Mouse (Mus musculus) gastrocnemius, adult 2 months (tissue): Measurements from ENCODE around the gene Gm17387. TPM values are rescaled to one million over a fixed set of nuclear protein-coding genes. Genes with fewer than 3 reads are reported as not detected.

Source experiments
- DNase-seq: peaks from one replicate; pipeline ENCODE4 v3.0.0; 2022
- H3K27ac ChIP-seq: fragments of 200-600 bp; 2 replicates; pipeline ENCODE4 v1.8.1; 2022; ENCODE audit warnings: mild to moderate bottlenecking
- H3K4me3 ChIP-seq: fragments of 200-600 bp; 2 replicates; pipeline ENCODE4 v1.8.1; 2022; ENCODE audit warnings: mild to moderate bottlenecking, moderate library complexity
- CTCF ChIP-seq: fragments of 200-600 bp; IDR thresholded peaks from 2 replicates; pipeline ENCODE4 v1.8.1; 2022; ENCODE audit warnings: antibody characterized with exemption, mild to moderate bottlenecking, moderate library complexity
- intact Hi-C: fragments of 180-260 bp; cut with DNase I; formaldehyde crosslinking; loops from one replicate; pipeline ENCODE4 v1.15.1; 2025
- total RNA-seq, 2 experiments: library from RNA; stranded (reverse); gene quantifications; 2 replicates each; pipeline ENCODE4 v1.2.3; 2021

The Gm17387 gene
- total RNA-seq, 2 experiments from 2014 or later = not detected

DNA sequence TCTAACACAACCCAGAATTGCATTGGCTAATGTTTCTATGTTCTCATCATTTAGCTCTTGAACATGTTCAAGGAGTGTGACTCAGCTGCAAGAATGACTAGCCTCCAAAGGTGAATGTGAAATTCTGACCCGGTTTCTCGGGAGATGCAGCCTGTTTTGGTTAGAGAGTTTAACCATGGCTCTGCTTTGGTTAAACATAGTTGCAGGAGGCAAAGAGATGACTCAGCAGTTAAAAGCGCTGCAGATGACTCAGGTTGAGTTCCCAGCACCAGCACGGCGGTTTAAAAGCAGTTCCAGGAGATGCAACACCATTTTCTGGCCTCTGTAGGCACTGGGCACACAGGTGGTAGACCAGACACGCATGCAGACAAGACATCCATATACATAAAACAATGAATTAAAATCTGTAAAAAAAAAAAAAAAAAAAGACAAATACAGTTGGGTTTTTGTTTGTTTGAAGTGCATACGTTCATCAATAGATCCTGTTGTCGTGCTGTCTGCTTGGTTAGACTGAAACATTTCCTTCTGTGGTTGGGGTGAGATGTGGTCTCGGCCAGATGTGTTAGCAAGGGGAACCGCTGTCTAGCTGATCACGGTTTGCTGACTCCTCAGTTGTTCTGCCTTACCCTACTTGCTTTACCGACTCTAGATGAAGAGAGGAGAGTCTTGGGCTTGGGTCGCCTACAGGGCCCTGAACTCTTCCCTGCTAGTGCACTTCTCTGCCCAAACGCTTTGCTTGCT is 29.8 kb downstream of the Gm17387 start:
- no peak for TF ChIP-seq CTCF
- intact Hi-C loops = no loop called here
- no peak overlapping the region for H3K4me3 ChIP-seq
- no peak overlapping the region for H3K27ac ChIP-seq
- no peak for DNase-seq

DNA sequence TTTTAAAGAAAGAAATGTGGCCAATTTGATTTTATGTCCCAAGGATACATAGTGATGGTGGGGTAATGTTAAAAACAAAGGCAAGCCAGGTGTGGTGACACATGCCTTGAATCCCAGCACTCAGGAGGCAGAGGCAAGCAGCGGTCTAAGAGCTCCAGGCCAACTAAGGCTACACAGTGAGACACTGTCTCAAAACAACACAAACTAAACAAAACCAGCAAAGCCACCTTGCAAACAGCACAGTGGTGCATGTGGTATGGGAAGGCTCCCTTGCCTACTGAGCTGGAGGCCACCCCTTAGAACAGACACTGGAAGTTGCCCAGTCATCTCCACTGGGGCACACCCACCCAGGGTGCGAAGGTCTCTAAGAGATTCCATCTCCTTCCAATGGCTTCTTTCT is 31.0 kb downstream of the Gm17387 start:
- no peak for TF ChIP-seq CTCF
- no peak for DNase-seq
- no peak overlapping the region for H3K27ac ChIP-seq
- H3K4me3 ChIP-seq = peak overlapping the region; percentile 70
- intact Hi-C loops = no loop called here

DNA sequence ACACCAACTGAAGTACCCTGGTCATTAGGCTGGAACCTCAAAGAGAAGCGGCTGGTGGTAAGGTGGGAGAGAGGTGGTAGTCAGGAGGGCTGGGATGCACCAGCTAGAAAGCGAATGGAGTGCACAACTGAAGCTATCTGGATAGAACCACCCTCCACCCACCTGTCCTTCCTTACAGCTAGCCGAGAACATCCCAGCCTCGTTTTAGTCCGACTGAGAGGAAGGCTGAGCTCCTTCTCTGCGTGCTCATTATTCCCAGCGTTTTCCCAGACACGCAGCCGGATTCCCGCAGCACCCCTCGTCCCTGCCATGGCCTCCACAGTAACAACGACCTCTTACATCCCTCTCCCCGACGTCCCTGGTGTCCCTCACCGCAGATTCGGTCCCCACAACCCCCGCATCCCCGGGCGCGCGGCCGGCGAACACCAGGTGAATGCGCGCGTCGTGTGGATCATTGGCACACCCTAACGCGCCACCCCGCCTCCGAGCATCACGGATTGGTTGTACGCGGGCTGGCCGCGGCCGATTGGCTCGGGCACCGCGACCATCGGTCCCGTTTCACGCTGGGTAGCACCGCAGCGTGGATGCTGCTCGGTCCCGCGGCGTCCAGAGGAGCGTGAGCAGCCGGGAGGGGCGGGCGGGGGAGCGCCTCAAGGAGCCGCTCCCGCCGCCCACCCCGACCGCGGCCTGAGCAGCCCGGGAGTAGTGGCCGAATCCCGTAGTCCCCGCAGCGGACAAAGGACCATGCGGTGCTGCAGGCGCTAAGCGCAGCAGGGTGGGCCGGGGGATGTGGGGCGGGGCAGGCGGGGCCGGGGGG is 31.7 kb downstream of the Gm17387 start, which contains the start of gene B4galnt4:
B4galnt4 (plus strand) TSS at position 679 of the 817 bp plus-strand sequence.
- TF ChIP-seq CTCF = no peak
- DNase-seq = peak; percentile 76
- peak within 1 kb of the TSS; percentile 70 for H3K4me3 ChIP-seq
- intact Hi-C loops = no loop called here
- no peak within 1 kb of the TSS for H3K27ac ChIP-seq

DNA sequence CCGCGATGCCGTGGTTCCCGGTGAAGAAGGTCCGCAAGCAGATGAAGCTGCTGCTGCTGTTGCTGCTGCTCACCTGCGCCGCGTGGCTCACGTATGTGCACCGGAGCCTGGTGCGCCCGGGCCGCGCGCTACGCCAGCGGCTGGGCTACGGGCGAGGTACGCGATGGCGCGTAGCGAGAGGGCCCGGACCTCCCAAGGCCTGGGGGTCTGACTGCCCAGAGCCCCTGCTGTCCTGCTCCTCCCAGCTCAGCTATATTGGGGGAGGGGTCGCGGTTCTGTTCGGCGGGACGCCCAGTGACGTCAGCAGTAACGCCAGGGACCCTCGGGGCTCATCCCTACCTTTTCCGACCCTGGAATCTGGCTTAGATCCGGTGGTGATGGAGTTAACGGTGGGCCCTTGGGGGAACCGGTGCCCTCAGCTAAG is 32.4 kb downstream of the Gm17387 start:
- no peak overlapping the region for H3K27ac ChIP-seq
- TF ChIP-seq CTCF = no peak
- intact Hi-C loops = no loop called here
- peak overlapping the region; percentile 70 for H3K4me3 ChIP-seq
- DNase-seq = no peak

DNA sequence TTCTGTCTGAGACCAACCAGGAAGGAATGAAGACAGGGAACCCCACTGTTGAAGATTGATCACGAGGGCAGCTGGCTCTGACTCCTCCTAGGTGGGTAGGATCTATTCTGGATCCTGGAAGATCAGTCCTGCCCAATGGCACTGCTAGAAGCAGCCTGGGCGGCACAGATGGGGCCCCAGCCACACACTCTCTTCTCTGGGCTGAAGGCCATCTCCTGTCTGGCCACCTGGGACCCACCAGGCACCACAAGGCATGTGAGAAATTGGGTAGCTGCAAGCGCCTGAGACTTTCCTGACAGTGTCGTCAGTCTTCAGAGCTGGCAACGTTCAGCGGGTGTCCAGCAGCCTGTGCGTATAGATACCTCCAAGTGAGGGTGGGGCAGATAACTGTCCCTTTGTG is 33.6 kb downstream of the Gm17387 start:
- intact Hi-C loops = no loop called here
- H3K27ac ChIP-seq = no peak overlapping the region
- TF ChIP-seq CTCF = no peak
- H3K4me3 ChIP-seq = no peak overlapping the region
- no peak for DNase-seq

DNA sequence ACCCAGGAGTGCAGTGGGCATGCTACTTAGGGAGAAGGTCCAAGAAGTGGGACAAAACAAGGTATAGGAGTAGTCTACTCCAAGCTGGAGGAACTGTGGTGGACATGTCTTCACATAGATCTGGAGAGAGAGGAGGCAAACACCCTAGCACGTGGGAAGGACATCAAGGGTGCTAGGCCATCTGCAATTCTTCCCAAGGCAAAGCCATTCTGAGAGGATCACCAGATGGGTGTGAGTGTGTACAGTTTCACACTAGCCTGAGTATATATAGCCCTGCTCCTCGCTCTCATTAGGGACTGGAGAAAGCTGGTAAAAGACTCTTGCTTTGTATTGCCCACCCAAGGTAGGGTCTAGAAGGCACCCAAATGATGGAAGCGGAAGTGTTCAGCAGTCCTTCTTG is 34.4 kb downstream of the Gm17387 start:
- intact Hi-C loops = no loop called here
- TF ChIP-seq CTCF = no peak
- no peak overlapping the region for H3K4me3 ChIP-seq
- no peak overlapping the region for H3K27ac ChIP-seq
- no peak for DNase-seq

DNA sequence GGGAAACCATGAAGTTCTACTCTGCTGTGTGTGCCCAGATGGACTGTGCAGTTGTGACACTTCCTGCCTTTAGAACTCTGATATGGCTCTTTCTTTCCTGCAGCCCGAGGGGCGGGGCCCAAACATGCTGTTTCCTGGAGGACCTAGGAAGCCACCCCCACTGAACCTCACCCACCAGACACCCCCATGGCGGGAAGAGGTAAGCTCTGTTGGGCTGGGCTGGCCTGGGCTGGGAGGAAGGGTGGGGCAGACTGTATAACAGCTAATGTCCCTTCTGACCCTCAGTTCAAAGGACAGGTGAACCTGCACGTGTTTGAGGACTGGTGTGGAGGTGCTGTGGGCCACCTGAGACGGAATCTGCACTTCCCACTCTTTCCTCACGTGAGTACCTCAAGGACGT is 35.2 kb downstream of the Gm17387 start:
- H3K27ac ChIP-seq = no peak overlapping the region
- no peak for TF ChIP-seq CTCF
- intact Hi-C loops = no loop called here
- H3K4me3 ChIP-seq = no peak overlapping the region
- DNase-seq = no peak

DNA sequence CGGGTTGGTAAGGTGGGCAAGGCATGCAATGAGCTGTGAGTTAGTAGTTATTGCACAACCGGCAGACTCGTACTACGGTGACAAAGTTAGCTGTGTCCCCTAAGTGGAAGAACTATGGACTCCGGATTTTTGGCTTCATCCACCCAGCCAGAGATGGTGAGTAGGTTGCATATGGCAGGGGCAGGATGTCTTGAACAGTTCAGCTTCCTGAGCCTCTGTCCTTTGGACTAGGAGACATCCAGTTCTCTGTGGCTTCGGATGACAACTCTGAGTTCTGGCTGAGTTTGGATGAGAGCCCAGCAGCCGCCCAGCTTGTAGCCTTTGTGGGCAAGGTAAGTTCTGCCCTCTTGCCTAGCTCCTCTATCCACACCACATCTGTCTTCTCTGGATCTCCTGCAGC is 35.6 kb downstream of the Gm17387 start:
- no peak for TF ChIP-seq CTCF
- intact Hi-C loops = no loop called here
- no peak overlapping the region for H3K4me3 ChIP-seq
- no peak overlapping the region for H3K27ac ChIP-seq
- no peak for DNase-seq

DNA sequence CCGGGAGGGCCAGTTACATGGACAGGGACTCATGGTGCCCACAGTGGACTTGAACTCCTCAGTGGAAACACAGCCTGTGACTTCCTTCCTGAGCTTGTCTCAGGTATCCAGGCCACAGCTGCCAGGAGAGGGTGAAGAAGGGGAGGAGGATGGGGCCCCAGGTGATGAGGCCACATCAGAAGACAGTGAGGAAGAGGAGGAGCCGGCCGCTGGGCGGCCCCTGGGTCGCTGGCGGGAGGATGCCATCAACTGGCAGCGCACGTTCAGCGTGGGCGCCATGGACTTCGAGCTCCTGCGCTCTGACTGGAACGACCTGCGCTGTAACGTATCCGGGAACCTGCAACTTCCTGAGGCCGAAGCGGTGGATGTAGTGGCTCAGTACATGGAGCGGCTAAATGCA is 39.4 kb downstream of the Gm17387 start:
- intact Hi-C loops = no loop called here
- DNase-seq = no peak
- no peak for TF ChIP-seq CTCF
- Histone ChIP-seq H3K27ac (no peak overlapping the region), H3K4me3 (no peak overlapping the region)

DNA sequence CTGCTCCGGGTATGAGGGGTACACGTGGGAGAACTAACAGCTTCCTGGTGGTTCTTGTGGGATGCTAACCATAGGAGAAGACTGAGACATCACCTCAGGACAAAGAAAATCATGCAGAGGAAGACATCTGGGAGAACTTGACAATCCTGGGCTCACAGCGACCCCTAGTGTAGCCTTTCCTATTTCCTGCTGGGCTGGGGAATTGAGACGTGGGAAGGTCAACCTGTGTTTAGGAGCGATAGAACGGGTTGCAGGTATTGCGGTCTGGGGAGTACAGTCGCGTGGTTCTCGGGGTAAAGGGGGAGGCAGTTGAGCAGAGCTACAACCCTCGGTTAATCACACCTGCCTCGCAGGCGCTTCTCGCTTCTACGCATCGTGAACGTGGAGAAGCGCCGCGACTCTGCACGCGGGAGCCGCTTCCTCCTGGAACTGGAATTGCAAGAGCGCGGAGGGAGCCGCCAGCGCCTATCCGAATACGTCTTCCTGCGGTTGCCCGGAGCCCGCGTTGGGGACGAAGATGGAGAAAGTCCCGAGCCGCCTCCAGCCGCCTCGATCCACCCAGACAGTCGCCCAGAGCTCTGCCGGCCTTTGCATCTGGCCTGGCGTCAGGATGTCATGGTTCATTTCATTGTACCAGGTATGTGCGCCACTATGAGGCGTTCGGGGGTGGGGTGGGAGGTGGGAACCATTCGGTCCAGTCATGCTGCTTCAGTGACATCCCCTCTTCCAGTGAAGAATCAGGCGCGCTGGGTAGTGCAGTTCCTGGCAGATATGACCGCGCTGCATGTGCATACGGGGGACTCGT is 41.3 kb downstream of the Gm17387 start:
- intact Hi-C loops = loop anchor here (5.0 kb wide), 1 partner anchor 107 kb away; no protein-coding TSS in a partner anchor
- no peak overlapping the region for H3K27ac ChIP-seq
- H3K4me3 ChIP-seq = peak overlapping the region; percentile 61
- peak; percentile 74 for TF ChIP-seq CTCF
- peak; percentile 70 for DNase-seq

DNA sequence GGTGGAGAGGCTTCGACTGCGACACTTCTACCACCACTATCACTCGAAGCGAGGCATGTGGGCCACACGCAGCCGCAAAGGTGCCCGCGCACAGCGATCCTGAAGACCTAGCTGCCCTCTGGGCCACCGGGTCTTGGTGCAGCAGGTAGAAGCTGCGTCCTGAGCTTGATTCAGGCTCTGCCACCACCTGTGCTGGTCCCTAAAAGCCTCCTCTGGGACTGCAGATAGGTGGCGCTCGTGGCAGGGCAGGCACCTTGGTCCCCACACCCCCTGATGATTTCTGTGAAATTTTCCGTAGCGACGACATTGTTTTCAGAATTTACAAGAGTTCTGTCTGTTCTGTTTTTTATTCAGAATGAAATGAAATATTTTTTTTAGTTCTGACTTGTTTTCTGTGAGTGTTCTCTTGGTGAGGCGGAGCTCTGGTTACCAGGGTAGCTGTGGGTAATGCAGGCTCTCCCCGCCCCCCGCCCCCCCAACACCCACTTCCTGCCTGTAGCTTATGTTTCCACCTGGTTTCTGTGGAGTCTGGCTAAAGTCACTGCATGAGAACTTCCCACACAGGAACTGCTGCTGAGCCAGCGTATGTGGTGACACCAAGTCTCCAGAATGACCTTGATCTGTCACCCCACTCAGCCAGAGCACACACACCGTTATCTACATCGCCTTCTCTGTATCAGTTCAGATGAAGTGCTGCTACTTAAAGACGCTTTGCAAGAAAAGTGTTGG is 43.2 kb downstream of the Gm17387 start:
- no peak for DNase-seq
- Histone ChIP-seq H3K27ac (no peak overlapping the region), H3K4me3 (no peak overlapping the region)
- TF ChIP-seq CTCF = peak; percentile 62
- intact Hi-C loops = loop anchor here (5.0 kb wide), 1 partner anchor 105 kb away; no protein-coding TSS in a partner anchor

DNA sequence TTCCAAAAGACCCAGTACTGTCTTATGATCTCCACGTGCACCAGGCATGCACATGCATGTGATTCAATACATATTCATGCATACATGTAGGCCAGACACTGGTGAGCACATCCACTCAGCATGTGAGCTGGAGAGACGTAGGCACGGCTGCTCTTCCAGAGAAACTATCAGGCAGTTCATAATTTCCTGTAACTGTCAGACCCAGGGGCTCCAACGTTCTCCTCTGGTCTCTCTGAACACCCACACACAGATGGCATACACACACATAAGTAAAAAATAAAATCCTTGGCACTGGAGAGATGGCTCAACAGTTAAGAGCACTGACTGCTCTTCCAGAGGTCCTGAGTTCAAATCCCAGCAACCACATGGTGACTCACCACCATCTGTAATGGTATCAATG is 44.9 kb downstream of the Gm17387 start:
- no peak for TF ChIP-seq CTCF
- Histone ChIP-seq H3K27ac (no peak overlapping the region), H3K4me3 (no peak overlapping the region)
- no peak for DNase-seq
- intact Hi-C loops = loop anchor here (5.0 kb wide), 1 partner anchor 104 kb away; no protein-coding TSS in a partner anchor
